In genomic region chr16:50516579-50516978, GRCm38 (mm10) we compare ENCODE assay signal across 24 mouse cellular contexts.
DNase-seq lines count a peak whose midpoint lies in the region; ATAC-seq and TF ChIP-seq lines count a peak whose summit lies in the region.
"Had no signal": no experiment of that assay in that cellular context is flagged by ENCODE, and none has a peak within 500 bp of the region (broad histone marks: within the 10 kb centered on the region; RNA-seq: fewer than 3 reads in every experiment).

No protein-coding gene starts in this region.

- TF ChIP-seq POLR2A in CH12.LX (IDR thresholded peaks at IDR 0.05; ENCODE audit: low read depth, low read length) = no peak

- intact Hi-C loops in heart, postnatal 36 days (cut with DNase I) = no loop called here

- H3K27ac ChIP-seq in heart, embryonic 12.5 days (ENCODE audit: poor library complexity, severe bottlenecking) = peak overlapping the region; percentile 67
- peak overlapping the region; percentile 52; the same call in 1 of the 2 replicates for H3K27ac ChIP-seq in heart, embryonic 15.5 days
- no peak overlapping the region for H3K27ac ChIP-seq in CH12.LX (ENCODE audit: insufficient read depth, low read depth)
- H3K27ac ChIP-seq: embryonic facial prominence, embryonic 12.5 days; embryonic facial prominence, embryonic 15.5 days; gastrocnemius, adult 2 months; hindbrain, embryonic 12.5 days; hindbrain, embryonic 15.5 days had no signal

- peaks cover 4% of the 10 kb centered on the region; the same call in 1 of the 2 replicates for H3K4me1 ChIP-seq in heart, embryonic 12.5 days (replicated peaks)
- peaks cover 5% of the 10 kb centered on the region; the same call in 1 of the 2 replicates for H3K4me1 ChIP-seq in heart, embryonic 15.5 days (replicated peaks)
- peaks cover 3% of the 10 kb centered on the region in 2 experiments; a peak in 1 of 4 replicates for H3K4me1 ChIP-seq in CH12.LX (ENCODE audit: control insufficient read depth in 1 of 2, insufficient read depth in 2 of 2)
- H3K4me1 ChIP-seq: embryonic facial prominence, embryonic 12.5 days; embryonic facial prominence, embryonic 15.5 days; hindbrain, embryonic 12.5 days; hindbrain, embryonic 15.5 days had no signal

- no peak for TF ChIP-seq RAD21 in CH12.LX (IDR thresholded peaks at IDR 0.05; ENCODE audit: low read depth, low read length)

- WGBS in heart, embryonic 12.5 days = 37% methylated on average over 11 of the region's 11 CpGs
- WGBS in heart, embryonic 15.5 days = 34% methylated on average over 11 of the region's 11 CpGs

- H3K36me3 ChIP-seq in heart, embryonic 12.5 days = no peaks in the 10 kb centered on the region
- no peaks in the 10 kb centered on the region for H3K36me3 ChIP-seq in heart, embryonic 15.5 days
- no peaks in the 10 kb centered on the region for H3K36me3 ChIP-seq in CH12.LX (replicated peaks in 1 of 2; ENCODE audit: control insufficient read depth in 1 of 2, insufficient read depth in 1 of 2, low read length in 1 of 2)
- H3K36me3 ChIP-seq: embryonic facial prominence, embryonic 12.5 days; embryonic facial prominence, embryonic 15.5 days; G1E; hindbrain, embryonic 12.5 days; hindbrain, embryonic 15.5 days had no signal

- H3K9ac ChIP-seq in heart, embryonic 12.5 days = no peak overlapping the region
- no peak overlapping the region for H3K9ac ChIP-seq in heart, embryonic 15.5 days
- no peak overlapping the region for H3K9ac ChIP-seq in CH12.LX (ENCODE audit: insufficient read depth, low read depth)
- H3K9ac ChIP-seq: embryonic facial prominence, embryonic 12.5 days; embryonic facial prominence, embryonic 15.5 days; forebrain, postnatal 0 days; hindbrain, embryonic 12.5 days; hindbrain, embryonic 15.5 days had no signal

- peak overlapping the region; percentile 57 for H3K4me2 ChIP-seq in heart, embryonic 12.5 days
- H3K4me2 ChIP-seq in heart, embryonic 15.5 days = peak overlapping the region; percentile 46
- 0 out of 2 replicates have a peak overlapping the region, but pooled peaks have one; percentile 9 for H3K4me2 ChIP-seq in CH12.LX (ENCODE audit: insufficient read depth, low read depth, poor library complexity, severe bottlenecking)
- H3K4me2 ChIP-seq: embryonic facial prominence, embryonic 12.5 days; embryonic facial prominence, embryonic 15.5 days; hindbrain, embryonic 12.5 days; hindbrain, embryonic 15.5 days had no signal

- TF ChIP-seq EP300 in CH12.LX (IDR thresholded peaks at IDR 0.05; ENCODE audit: low read length) = no peak

- H3K9me3 ChIP-seq in heart, embryonic 12.5 days (replicated peaks) = no peaks in the 10 kb centered on the region
- no peaks in the 10 kb centered on the region for H3K9me3 ChIP-seq in heart, embryonic 15.5 days (replicated peaks)
- H3K9me3 ChIP-seq in CH12.LX (replicated peaks; ENCODE audit: low read length) = no peaks in the 10 kb centered on the region
- H3K9me3 ChIP-seq: embryonic facial prominence, embryonic 12.5 days; embryonic facial prominence, embryonic 15.5 days; G1E; hindbrain, embryonic 12.5 days; hindbrain, embryonic 15.5 days had no signal

- H3K27me3 ChIP-seq in heart, embryonic 12.5 days (replicated peaks) = no peaks in the 10 kb centered on the region
- H3K27me3 ChIP-seq in heart, embryonic 15.5 days = no peaks in the 10 kb centered on the region
- no peaks in the 10 kb centered on the region for H3K27me3 ChIP-seq in CH12.LX (replicated peaks)
- H3K27me3 ChIP-seq: embryonic facial prominence, embryonic 12.5 days; embryonic facial prominence, embryonic 15.5 days; hindbrain, embryonic 12.5 days; hindbrain, embryonic 15.5 days had no signal

- dilution Hi-C loops in CH12.LX (cut with MboI; ENCODE audit: extremely low pct_ligation_motif_present, extremely low pct_unique_long_range_greater_than_20kb, low sequenced_read_pairs) = no loop called here

- peak overlapping the region; percentile 29; the same call in 1 of the 2 replicates for H3K4me3 ChIP-seq in heart, embryonic 12.5 days
- peak overlapping the region; percentile 10; the same call in 1 of the 2 replicates for H3K4me3 ChIP-seq in heart, embryonic 15.5 days
- no peak overlapping the region for H3K4me3 ChIP-seq in CH12.LX (replicated peaks in 1 of 3; ENCODE audit: low read depth in 2 of 3, low read length in 2 of 3, poor library complexity in 1 of 3)
- H3K4me3 ChIP-seq: embryonic facial prominence, embryonic 12.5 days; embryonic facial prominence, embryonic 15.5 days; gastrocnemius, adult 2 months; hindbrain, embryonic 12.5 days; hindbrain, embryonic 15.5 days had no signal

- in situ Hi-C loops in CH12.LX (cut with MboI; ENCODE audit: low pct_ligation_motif_present, low pct_unique_long_range_greater_than_20kb, low sequenced_read_pairs) = loop anchor here (10.0 kb wide), 1 partner anchor 82 kb away; the partner anchor contains the start of gene Bbx

- no peak for TF ChIP-seq CTCF in CH12.LX (conservative IDR thresholded peaks at IDR 0.05 in 1 of 2, IDR thresholded peaks at IDR 0.05 in 1 of 2; ENCODE audit: low read depth in 2 of 2, low read length in 2 of 2)

- no peaks in the 10 kb centered on the region for H3K79me2 ChIP-seq in CH12.LX (replicated peaks; ENCODE audit: control insufficient read depth, extremely low read depth, insufficient read depth, poor library complexity, severe bottlenecking)

- no peak for ATAC-seq in heart, embryonic 12.5 days (ENCODE audit: insufficient number of reproducible peaks, low FRiP score)
- peak; percentile 66; the same call in 1 of the 2 replicates for ATAC-seq in heart, embryonic 15.5 days (replicated peaks; ENCODE audit: insufficient number of reproducible peaks, insufficient read depth, low FRiP score, low read depth)
- ATAC-seq: forebrain, embryonic 14.5 days; forebrain, postnatal 0 days; intestine, postnatal 0 days; Patski had no signal

- peak; percentile 79 for DNase-seq in heart, adult 11 months
- no peak for DNase-seq in heart, adult 9 months (ENCODE audit: low spot score in 2 of 2)
- no peak for DNase-seq in heart, adult 8-10 months (ENCODE audit: low spot score)
- no peak for DNase-seq in heart, postnatal 36 days
- no peak for DNase-seq in CH12.LX (ENCODE audit: extremely low read depth)
- DNase-seq: adrenal gland, postnatal 10 days; adrenal gland, postnatal 36 days; cerebellum, adult 18-20 months; cerebellum, adult 9-10 months; cerebellum, postnatal 14 days; forebrain, postnatal 0 days; gastrocnemius, adult 2 months; gastrocnemius, postnatal 14 days; kidney, adult 2 months had no signal

TF ChIP-seq in CH12.LX, 34 proteins besides CTCF, POLR2A, EP300 and RAD21:
- TF ChIP-seq ZKSCAN1 (IDR thresholded peaks at IDR 0.05; ENCODE audit: borderline replicate concordance, low read depth, low read length) = no peak
- no peak for TF ChIP-seq POLR2AphosphoS2 (IDR thresholded peaks at IDR 0.05; ENCODE audit: low read depth, low read length)
- TF ChIP-seq MEF2A (IDR thresholded peaks at IDR 0.05; ENCODE audit: borderline replicate concordance, low read depth, low read length) = no peak
- no peak for TF ChIP-seq HCFC1 (IDR thresholded peaks at IDR 0.05; ENCODE audit: low read depth, low read length)
- no peak for TF ChIP-seq ETS1 (conservative IDR thresholded peaks at IDR 0.05; ENCODE audit: low read depth, low read length)
- no peak for TF ChIP-seq KAT2A (IDR thresholded peaks at IDR 0.05; ENCODE audit: insufficient replicate concordance, low read length)
- TF ChIP-seq BHLHE40 (IDR thresholded peaks at IDR 0.05; ENCODE audit: low read depth, low read length) = no peak
- no peak for TF ChIP-seq GABPA (IDR thresholded peaks at IDR 0.05; ENCODE audit: insufficient replicate concordance, low read depth, low read length)
- TF ChIP-seq TBP (conservative IDR thresholded peaks at IDR 0.05; ENCODE audit: low read depth, low read length) = no peak
- TF ChIP-seq ELF1 (IDR thresholded peaks at IDR 0.05; ENCODE audit: low read depth, low read length) = no peak

Comparison
In these comparisons a context has a peak if more than half of its experiments do, and no peak if none do; other contexts are left out.
1. H3K4me3 ChIP-seq: peak in heart, embryonic 12.5 days (single experiment) and heart, embryonic 15.5 days (single experiment); none in CH12.LX (0 of 3).
2. Peak in every context shown above with its lines, with median percentiles within 50 percentile points of each other: H3K4me2 ChIP-seq.